Mouse (Mus musculus) T-cell, adult 2 months (primary cell): ENCODE measurements around the gene 2700081O15Rik.

Source experiments
- DNase-seq: peaks from one replicate; pipeline ENCODE4 v3.0.0; 2022; ENCODE audit warnings: low spot score

Gene 2700081O15Rik

GRCm38 (mm10) chr19:7420841-7421601 is 3.6 kb downstream of the 2700081O15Rik start:
- DNase-seq: no peak

- DNase-seq: no peak
These were observed 4.5 kb downstream of the 2700081O15Rik start for GRCm38 (mm10) chr19:7421602-7422591.

- no peak for DNase-seq
These were observed 5.2 kb downstream of the 2700081O15Rik start for GRCm38 (mm10) chr19:7422656-7423027.

- no peak for DNase-seq
These were observed 5.7 kb downstream of the 2700081O15Rik start for GRCm38 (mm10) chr19:7423028-7423655.

- no peak for DNase-seq
These were observed 6.2 kb downstream of the 2700081O15Rik start for GRCm38 (mm10) chr19:7423656-7424030.

- DNase-seq: no peak
These were observed 6.7 kb downstream of the 2700081O15Rik start for GRCm38 (mm10) chr19:7424131-7424530.

GRCm38 (mm10) chr19:7424590-7425397 is 7.4 kb downstream of the 2700081O15Rik start:
- DNase-seq: no peak

- DNase-seq: no peak
These were observed 8.0 kb downstream of the 2700081O15Rik start for GRCm38 (mm10) chr19:7425398-7425775.

- no peak for DNase-seq
These were observed 17.5 kb downstream of the 2700081O15Rik start for GRCm38 (mm10) chr19:7434887-7435286.

GRCm38 (mm10) chr19:7436061-7436970 is 18.9 kb downstream of the 2700081O15Rik start:
- DNase-seq: peak; percentile 45

- no peak for DNase-seq
These were observed 20.9 kb downstream of the 2700081O15Rik start for GRCm38 (mm10) chr19:7438295-7438694.

GRCm38 (mm10) chr19:7441493-7441892 is 24.1 kb downstream of the 2700081O15Rik start:
- peak; percentile 49 for DNase-seq

GRCm38 (mm10) chr19:7445105-7445504 is 27.7 kb downstream of the 2700081O15Rik start:
- no peak for DNase-seq

GRCm38 (mm10) chr19:7445596-7445995 is 28.2 kb downstream of the 2700081O15Rik start:
- no peak for DNase-seq

- DNase-seq: no peak
These were observed 39.4 kb downstream of the 2700081O15Rik start for GRCm38 (mm10) chr19:7456803-7457202.

GRCm38 (mm10) chr19:7458901-7459300 is 41.5 kb downstream of the 2700081O15Rik start:
- no peak for DNase-seq

- DNase-seq: no peak
These were observed 41.9 kb downstream of the 2700081O15Rik start for GRCm38 (mm10) chr19:7459370-7459769.

- DNase-seq: no peak
These were observed 50.5 kb downstream of the 2700081O15Rik start for GRCm38 (mm10) chr19:7467915-7468314.

GRCm38 (mm10) chr19:7470643-7471042 is 53.2 kb downstream of the 2700081O15Rik start:
- no peak for DNase-seq
